Mouse (Mus musculus): ENCODE measurements around the gene Zfp326. TPM values are rescaled to one million over a fixed set of nuclear protein-coding genes. Genes with fewer than 3 reads are reported as not detected.
"Not testable (repeated sequence)": the region's sequence is repeated elsewhere in the genome, so short reads cannot be mapped to it uniquely, and the experiment has no call there.

Gene Zfp326
- polyA plus RNA-seq, 1 experiment = 37.7 TPM

DNA sequence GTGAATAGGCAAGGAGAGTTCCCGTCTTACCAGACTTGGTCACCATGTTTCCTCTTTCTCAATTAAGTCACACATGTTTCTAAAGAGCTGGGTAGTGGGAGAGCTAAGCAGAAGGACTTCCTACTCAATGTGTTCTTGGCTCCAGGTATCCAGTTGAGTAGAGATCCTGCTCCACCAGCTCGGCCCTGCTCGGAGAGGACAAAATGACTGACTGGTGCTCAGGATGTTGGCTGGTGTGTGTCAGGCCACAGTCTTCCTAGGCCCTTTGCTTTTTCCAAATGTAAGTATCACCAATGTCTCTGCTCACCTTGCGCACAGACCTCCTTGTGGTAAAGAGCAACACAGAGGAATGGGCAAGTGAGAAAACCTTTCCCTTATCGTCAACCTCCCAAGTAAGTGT is 14.7 kb upstream of the Zfp326 start:
- 0 out of 2 replicates have a peak, but pooled peaks cover under 1% of the 10 kb centered on the region for H3K4me1 ChIP-seq (ENCODE audit: control insufficient read depth, insufficient read depth, low read length)
- TF ChIP-seq CTCF (IDR thresholded peaks at IDR 0.05; ENCODE audit: borderline replicate concordance, insufficient read depth, low read length) = no peak
- TF ChIP-seq POLR2A (IDR thresholded peaks at IDR 0.05; ENCODE audit: low read depth, low read length) = no peak
- H3K27ac ChIP-seq (ENCODE audit: insufficient read depth, low read length) = no peak overlapping the region
- no peak overlapping the region for H3K4me3 ChIP-seq (ENCODE audit: insufficient read depth, low read length)

DNA sequence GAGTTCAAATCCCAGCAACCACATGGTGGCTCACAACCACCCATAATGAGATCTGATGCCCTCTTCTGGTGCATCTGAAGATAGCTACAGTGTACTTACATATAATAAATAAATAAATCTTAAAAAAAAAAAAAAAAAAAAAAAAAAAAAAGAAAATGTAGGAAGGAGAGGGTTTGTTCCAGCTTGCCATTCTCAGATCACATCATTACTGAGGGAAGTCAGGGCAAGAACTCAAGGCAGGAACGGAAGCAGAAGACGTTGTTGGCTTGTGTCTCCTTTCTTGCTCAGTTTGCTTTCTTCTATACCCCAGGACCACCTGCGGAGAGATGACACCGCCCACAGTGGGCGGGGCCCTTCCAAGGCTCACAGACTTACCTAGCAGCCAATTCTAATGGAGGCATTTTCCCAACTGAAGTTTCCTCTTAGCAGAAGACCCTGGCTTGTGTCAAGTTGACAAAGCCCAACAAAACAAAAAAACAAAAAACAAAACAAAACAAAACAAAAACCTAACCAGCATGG is 11.2 kb upstream of the Zfp326 start:
- not testable (repeated sequence) for H3K4me3 ChIP-seq (ENCODE audit: insufficient read depth, low read length); H3K27ac ChIP-seq (ENCODE audit: insufficient read depth, low read length); H3K4me1 ChIP-seq (ENCODE audit: control insufficient read depth, insufficient read depth, low read length)

DNA sequence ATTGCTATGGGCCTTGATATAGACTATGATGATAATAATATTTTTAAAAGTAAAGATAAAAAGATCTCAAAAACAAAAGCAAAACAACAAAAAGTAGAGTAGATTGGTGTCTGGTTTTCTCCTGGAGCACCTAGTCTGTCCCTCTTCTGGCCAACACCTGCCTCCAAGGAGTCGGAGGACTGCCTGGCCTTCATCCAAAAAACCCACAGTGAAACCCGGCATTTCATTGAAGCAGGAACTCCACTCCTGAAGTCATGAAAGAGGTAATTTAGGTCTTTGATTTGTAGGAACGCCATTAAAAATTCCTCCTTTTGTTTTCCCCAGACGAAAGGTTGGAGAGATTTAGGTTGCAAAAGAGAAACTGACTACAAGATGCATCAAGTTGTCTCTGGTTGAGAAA is 8.9 kb upstream of the Zfp326 start:
- Histone ChIP-seq H3K27ac (ENCODE audit: insufficient read depth, low read length) (no peak overlapping the region), H3K4me1 (ENCODE audit: control insufficient read depth, insufficient read depth, low read length) (peaks cover 3% of the 10 kb centered on the region; the same call in 1 of the 2 replicates), H3K4me3 (ENCODE audit: insufficient read depth, low read length) (no peak overlapping the region)
- TF ChIP-seq CTCF (IDR thresholded peaks at IDR 0.05; ENCODE audit: borderline replicate concordance, insufficient read depth, low read length) (no peak), POLR2A (IDR thresholded peaks at IDR 0.05; ENCODE audit: low read depth, low read length) (no peak)

DNA sequence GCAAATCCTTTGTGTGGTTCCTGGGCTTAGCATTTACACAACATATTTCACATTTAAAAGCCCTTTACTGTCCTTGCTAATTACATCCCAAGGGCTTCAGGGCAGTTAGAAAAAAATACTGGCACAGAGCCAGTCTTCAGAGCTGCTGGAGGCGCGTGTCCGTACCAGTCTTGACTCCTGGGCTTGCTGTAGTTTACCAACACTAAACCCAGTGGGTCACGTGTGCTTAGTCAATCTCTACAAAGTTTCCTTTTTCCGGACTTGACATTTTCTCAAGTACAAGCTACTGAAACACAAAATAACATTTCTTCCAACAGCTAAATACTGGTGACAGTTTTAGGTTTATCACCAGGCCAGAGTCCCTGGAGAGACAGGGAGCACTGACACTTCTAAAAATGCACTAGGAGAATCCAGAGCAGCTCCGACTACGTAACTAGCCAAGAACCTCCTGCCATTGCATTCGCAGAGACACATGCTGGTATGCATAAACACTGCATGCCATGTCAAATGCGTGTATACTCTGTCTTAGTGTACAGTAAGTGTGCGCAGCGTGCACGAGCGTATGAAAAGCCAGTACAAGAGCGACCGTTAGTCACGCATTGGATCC is 8.4 kb upstream of the Zfp326 start:
- H3K4me1 ChIP-seq (ENCODE audit: control insufficient read depth, insufficient read depth, low read length) = peaks cover 3% of the 10 kb centered on the region; the same call in 1 of the 2 replicates
- no peak overlapping the region for H3K27ac ChIP-seq (ENCODE audit: insufficient read depth, low read length)
- no peak overlapping the region for H3K4me3 ChIP-seq (ENCODE audit: insufficient read depth, low read length)
- TF ChIP-seq CTCF (IDR thresholded peaks at IDR 0.05; ENCODE audit: borderline replicate concordance, insufficient read depth, low read length) (no peak), POLR2A (IDR thresholded peaks at IDR 0.05; ENCODE audit: low read depth, low read length) (no peak)

DNA sequence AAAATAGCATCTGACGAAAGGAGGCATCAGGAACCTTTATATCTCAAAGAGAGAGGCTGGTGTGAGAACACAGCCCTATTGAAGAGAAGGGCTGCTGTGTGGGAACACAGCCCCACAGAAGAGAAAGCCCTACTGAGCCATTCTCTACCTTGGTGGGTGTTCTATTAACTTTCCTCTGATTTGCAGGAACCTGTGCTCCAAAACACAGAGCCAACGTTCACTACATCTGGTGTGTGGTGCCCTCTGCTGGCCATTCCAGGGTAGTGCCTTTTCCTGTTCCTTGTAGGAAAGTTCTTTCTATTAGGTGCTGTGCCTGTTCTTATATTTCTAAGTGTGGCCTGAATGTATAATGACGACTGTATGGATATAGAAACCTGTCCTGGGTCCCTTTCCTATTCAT is 7.8 kb upstream of the Zfp326 start:
- H3K4me3 ChIP-seq (ENCODE audit: insufficient read depth, low read length) = no peak overlapping the region
- no peak for TF ChIP-seq POLR2A (IDR thresholded peaks at IDR 0.05; ENCODE audit: low read depth, low read length)
- peak; percentile 82; the same call in 1 of the 2 replicates for TF ChIP-seq CTCF (IDR thresholded peaks at IDR 0.05; ENCODE audit: borderline replicate concordance, insufficient read depth, low read length)
- no peak overlapping the region for H3K27ac ChIP-seq (ENCODE audit: insufficient read depth, low read length)
- H3K4me1 ChIP-seq (ENCODE audit: control insufficient read depth, insufficient read depth, low read length) = peaks cover 3% of the 10 kb centered on the region; the same call in 1 of the 2 replicates

DNA sequence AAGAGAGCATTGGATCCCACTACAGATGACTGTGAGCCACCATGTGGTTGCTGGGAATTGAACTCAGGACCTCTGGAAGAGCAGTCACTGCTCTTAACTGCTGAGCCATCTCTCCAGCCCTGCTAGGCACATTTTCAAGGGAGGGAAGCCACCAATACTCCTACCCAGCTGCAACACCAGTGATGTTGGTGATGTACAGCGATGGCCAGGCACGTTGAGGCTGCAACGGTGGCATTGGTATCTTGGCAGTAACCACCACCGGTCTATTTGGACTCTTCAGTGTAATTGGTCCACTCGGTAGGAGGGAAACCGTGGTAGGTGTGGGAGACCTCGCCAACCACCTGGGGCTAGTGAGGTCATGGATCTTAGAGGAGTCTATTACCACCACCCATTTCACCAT is 6.6 kb upstream of the Zfp326 start:
- H3K4me1 ChIP-seq (ENCODE audit: control insufficient read depth, insufficient read depth, low read length) = peaks cover 3% of the 10 kb centered on the region; the same call in 1 of the 2 replicates
- no peak for TF ChIP-seq CTCF (IDR thresholded peaks at IDR 0.05; ENCODE audit: borderline replicate concordance, insufficient read depth, low read length)
- TF ChIP-seq POLR2A (IDR thresholded peaks at IDR 0.05; ENCODE audit: low read depth, low read length) = no peak
- H3K27ac ChIP-seq (ENCODE audit: insufficient read depth, low read length) = no peak overlapping the region
- no peak overlapping the region for H3K4me3 ChIP-seq (ENCODE audit: insufficient read depth, low read length)

DNA sequence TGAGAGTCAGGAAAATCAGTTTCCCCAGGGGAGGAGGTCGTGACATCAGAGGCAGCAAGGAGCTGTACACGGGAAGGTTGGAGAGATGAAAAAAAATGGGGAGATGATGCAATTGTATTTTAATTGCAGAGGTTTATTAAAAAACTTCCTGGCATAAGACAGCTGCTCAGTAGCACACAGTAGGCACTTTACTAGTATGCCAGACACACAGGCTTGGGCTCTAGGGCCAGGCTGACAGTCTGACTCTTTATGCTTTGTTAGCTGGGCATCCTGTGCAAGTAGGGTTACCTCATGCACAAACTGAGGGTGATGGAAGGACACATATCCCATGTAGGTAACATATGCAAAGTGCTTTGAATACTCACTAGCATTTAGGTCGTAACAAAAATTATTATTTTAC is 5.2 kb upstream of the Zfp326 start:
- Histone ChIP-seq H3K4me3 (ENCODE audit: insufficient read depth, low read length) (no peak overlapping the region), H3K27ac (ENCODE audit: insufficient read depth, low read length) (no peak overlapping the region), H3K4me1 (ENCODE audit: control insufficient read depth, insufficient read depth, low read length) (peaks cover 3% of the 10 kb centered on the region; the same call in 1 of the 2 replicates)
- TF ChIP-seq CTCF (IDR thresholded peaks at IDR 0.05; ENCODE audit: borderline replicate concordance, insufficient read depth, low read length) (no peak), POLR2A (IDR thresholded peaks at IDR 0.05; ENCODE audit: low read depth, low read length) (no peak)

DNA sequence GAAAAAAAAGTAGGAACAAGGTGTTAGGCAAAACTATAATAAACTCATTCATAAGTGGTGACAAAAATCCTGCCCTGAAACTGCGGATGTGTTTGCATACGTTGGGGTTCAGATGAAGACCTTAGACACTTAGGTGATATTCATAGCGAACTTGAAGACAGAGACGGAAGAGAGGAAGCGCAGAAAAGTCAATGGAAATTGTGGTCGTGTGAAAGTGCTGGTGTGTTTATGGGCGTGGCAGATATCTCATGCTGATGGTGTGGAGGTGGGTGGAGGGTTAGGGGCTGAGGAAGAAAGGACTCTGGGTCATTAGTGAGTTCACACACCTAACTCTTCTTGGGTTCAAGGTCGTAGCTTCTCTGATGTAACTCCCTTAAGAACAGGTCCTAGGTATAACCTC is 4.2 kb upstream of the Zfp326 start:
- no peak overlapping the region for H3K4me3 ChIP-seq (ENCODE audit: insufficient read depth, low read length)
- peaks cover 3% of the 10 kb centered on the region; the same call in 1 of the 2 replicates for H3K4me1 ChIP-seq (ENCODE audit: control insufficient read depth, insufficient read depth, low read length)
- no peak overlapping the region for H3K27ac ChIP-seq (ENCODE audit: insufficient read depth, low read length)
- TF ChIP-seq POLR2A (IDR thresholded peaks at IDR 0.05; ENCODE audit: low read depth, low read length) (no peak), CTCF (IDR thresholded peaks at IDR 0.05; ENCODE audit: borderline replicate concordance, insufficient read depth, low read length) (no peak)

DNA sequence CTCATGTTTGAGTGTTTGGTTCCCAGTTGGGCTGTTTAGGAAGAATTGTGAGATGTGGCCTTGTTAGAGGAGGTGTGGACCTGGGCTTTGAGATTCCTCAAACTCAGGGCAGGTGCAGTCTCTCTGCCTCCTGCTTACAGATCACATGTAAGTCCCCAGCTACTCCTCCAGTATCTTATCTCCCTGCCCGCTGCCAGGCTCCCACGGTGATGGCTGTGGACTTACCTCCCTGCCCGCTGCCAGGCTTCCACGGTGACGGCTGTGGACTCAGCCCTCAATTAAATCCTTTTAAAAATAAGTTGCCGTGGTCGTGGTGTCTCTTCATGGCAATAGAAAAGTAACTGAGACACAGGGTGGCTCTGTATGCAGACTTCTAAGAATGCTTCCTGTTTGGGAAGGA is 3.4 kb upstream of the Zfp326 start:
- Histone ChIP-seq H3K27ac (ENCODE audit: insufficient read depth, low read length) (no peak overlapping the region), H3K4me1 (ENCODE audit: control insufficient read depth, insufficient read depth, low read length) (peaks cover 3% of the 10 kb centered on the region; the same call in 1 of the 2 replicates), H3K4me3 (ENCODE audit: insufficient read depth, low read length) (no peak overlapping the region)
- TF ChIP-seq CTCF (IDR thresholded peaks at IDR 0.05; ENCODE audit: borderline replicate concordance, insufficient read depth, low read length) = no peak
- TF ChIP-seq POLR2A (IDR thresholded peaks at IDR 0.05; ENCODE audit: low read depth, low read length) = no peak

DNA sequence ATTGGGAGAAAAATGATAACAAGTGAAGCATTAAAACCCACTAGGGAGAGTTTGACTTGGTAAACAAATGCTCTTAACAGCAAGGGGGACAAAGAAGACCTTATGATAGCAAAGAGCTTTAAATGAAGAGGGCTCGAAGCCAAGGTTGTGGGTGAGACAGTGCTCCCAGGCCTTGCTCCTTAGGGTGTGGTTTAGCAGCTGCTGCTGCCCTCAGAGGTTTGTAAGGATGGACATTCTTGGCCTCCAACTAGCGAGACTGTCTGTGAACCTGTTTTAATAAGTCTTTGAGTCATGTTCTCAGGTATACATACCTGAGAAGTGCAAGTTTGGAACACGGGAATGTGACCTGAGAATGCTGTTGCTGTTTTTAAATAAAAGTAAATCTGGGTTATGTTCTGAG is 2.6 kb upstream of the Zfp326 start:
- H3K4me3 ChIP-seq (ENCODE audit: insufficient read depth, low read length) = no peak overlapping the region
- no peak for TF ChIP-seq CTCF (IDR thresholded peaks at IDR 0.05; ENCODE audit: borderline replicate concordance, insufficient read depth, low read length)
- no peak overlapping the region for H3K27ac ChIP-seq (ENCODE audit: insufficient read depth, low read length)
- no peaks in the 10 kb centered on the region for H3K4me1 ChIP-seq (ENCODE audit: control insufficient read depth, insufficient read depth, low read length)
